Mouse (Mus musculus) spleen, adult 2 months (tissue): ENCODE measurements around the gene Obsl1. TPM values are rescaled to one million over a fixed set of nuclear protein-coding genes. Genes with fewer than 3 reads are reported as not detected.

Experiments used
- DNase-seq, 2 experiments: peaks; one replicate each; pipeline versions ENCODE4 v3.0.0 to v3.0.0-alpha.2; 2012 to 2021; ENCODE audit warnings: low spot score in 2 of 2, low read depth in 1 of 2
- H3K27ac ChIP-seq: fragments of 200-500 bp; 2 replicates; pipeline ENCODE4 v1.5.1; 2012; ENCODE audit warnings: low read length, inconsistent platforms; ENCODE audit not compliant: insufficient read depth
- H3K27me3 ChIP-seq: fragments of 200-500 bp; 2 replicates; pipeline ENCODE4 v1.6.1; 2012; ENCODE audit warnings: mild to moderate bottlenecking, moderate library complexity, low read length, inconsistent platforms; ENCODE audit not compliant: control insufficient read depth, insufficient read depth
- H3K36me3 ChIP-seq: fragments of 200-500 bp; 2 replicates; pipeline ENCODE4 v1.6.1; 2012; ENCODE audit warnings: mild to moderate bottlenecking, low read length, inconsistent platforms; ENCODE audit not compliant: control insufficient read depth, insufficient read depth
- H3K4me1 ChIP-seq: fragments of 200-500 bp; 2 replicates; pipeline ENCODE4 v1.6.1; 2011; ENCODE audit warnings: inconsistent platforms; ENCODE audit not compliant: control insufficient read depth, insufficient read depth, insufficient read length
- H3K4me3 ChIP-seq: fragments of 200-500 bp; 2 replicates; pipeline ENCODE4 v1.5.1; 2011; ENCODE audit warnings: mild to moderate bottlenecking, inconsistent platforms; ENCODE audit not compliant: insufficient read depth, insufficient read length; ENCODE audit errors: extremely low read depth
- CTCF ChIP-seq: fragments of 200-500 bp; IDR thresholded peaks from 2 replicates; pipeline ENCODE4 v1.5.1; 2011; ENCODE audit warnings: mild to moderate bottlenecking, inconsistent platforms; ENCODE audit not compliant: insufficient read depth, insufficient read length, insufficient replicate concordance; ENCODE audit errors: extremely low read depth
- POLR2A ChIP-seq: fragments of 200-500 bp; IDR thresholded peaks from 2 replicates; pipeline ENCODE4 v1.6.1; 2011; ENCODE audit warnings: low read depth, low read length, inconsistent platforms
- WGBS: fragments of 180-500 bp; shearing (Covaris S2); methylation state at CpG from one replicate; pipeline ENCODE4 v1.1.7; 2018; 5-methylcytosine and 5-hydroxymethylcytosine counted together
- polyA plus RNA-seq: library from polyadenylated mRNA; depleted of rRNA; stranded (reverse); fragments of >200 nt; gene quantifications from 2 replicates; pipeline ENCODE4 v1.2.3, GENCODE M21; 2012

Gene Obsl1
- polyA plus RNA-seq, 1 experiment = 7.8 TPM

DNA sequence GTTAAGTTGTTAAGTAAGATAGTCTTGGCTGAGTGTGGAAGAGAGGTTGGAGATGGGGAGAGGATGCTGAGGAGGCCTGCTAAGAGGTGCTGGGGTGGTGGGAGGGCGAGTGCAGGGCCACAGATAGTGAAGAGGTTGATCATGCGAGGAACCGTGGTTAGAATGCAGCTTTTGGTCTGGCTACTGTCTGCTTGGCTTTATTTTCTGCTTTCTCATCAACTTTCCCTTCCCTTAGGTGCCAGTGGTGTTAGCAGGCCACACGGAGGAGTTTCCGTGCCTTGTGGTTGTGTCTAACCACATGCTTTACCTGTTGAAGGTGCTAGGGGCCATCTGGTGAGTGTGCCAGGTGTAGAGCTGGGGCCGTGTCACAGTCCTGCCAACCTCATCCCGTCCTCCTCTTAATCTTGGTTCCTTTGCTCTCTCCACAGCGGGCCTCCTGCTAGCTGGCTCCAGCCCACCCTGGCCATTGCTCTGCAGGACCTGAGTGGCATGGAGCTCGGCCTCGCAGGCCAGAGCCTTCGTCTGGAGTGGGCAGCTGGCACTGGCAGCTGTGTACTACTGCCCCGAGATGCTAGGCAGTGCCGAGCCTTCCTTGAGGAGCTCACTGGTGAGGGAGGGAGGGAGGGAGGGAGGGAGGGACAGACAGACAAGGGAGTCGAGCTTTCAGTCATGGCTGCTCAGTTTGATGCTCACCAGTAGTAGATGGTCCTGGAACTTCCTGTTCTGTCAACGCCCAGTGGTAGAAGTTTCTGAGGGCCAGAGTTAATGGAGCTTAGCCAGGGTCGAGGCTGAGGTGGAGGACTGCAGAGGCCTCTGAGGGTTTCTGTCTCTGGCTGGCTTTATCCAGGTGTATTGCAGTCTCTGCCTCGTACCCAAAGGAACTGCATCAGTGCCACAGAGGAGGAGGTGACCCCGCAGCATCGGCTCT lies 27.3 kb upstream of the Obsl1 start:
- peaks cover 36% of the 10 kb centered on the region for H3K36me3 ChIP-seq
- no peaks in the 10 kb centered on the region for H3K27me3 ChIP-seq
- no peaks in the 10 kb centered on the region for H3K4me1 ChIP-seq
- TF ChIP-seq POLR2A (no peak), CTCF (no peak)
- WGBS = 87% methylated on average over 19 of the region's 19 CpGs
- no peak overlapping the region for H3K4me3 ChIP-seq
- DNase-seq = no peak
- H3K27ac ChIP-seq = no peak overlapping the region

DNA sequence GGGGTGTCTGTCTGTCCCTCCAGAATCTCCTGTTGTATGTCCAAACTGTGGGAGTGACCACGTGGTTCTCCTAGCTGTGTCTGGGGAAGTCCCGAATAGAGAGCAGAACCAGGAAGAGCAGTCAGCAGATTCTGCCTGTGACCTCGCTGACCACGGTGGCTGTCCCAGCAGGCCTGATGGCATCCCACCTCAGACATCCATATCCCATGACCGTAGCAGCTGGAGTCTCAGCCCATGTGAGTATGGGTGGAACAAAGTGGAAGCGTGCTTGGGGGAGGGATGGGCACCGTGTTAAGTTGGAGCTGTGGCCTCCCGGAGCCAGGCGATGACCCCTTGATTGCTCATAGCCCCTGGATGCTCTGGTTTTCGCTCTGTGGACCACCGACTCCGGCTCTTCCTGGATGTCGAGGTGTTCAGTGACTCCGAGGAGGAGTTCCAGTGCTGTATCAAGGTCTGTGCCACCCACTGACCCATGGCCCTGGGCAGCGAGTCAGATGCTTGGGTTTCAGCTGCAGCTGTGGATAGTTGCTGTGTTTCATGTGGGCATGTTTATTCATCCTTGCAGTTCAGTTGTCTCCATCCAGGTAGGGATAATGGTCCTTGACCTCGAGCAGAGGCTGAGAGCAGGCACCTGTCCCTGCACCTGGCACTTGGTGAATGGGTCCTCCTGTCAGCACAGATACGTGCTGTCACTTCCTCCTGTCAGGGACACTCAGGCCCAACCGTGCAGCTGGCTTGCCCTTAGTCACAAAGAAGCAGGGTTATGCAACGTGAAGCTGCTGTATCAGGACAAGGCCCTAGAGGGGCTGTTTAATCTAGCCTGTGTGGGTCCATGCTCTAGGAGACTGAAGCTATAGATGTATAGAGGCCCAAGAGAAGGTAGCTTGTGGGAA lies 26.3 kb upstream of the Obsl1 start:
- H3K4me1 ChIP-seq = no peaks in the 10 kb centered on the region
- H3K27ac ChIP-seq = no peak overlapping the region
- H3K27me3 ChIP-seq = no peaks in the 10 kb centered on the region
- no peak for DNase-seq
- 87% methylated on average over 19 of the region's 19 CpGs for WGBS
- no peak overlapping the region for H3K4me3 ChIP-seq
- no peak for TF ChIP-seq CTCF
- TF ChIP-seq POLR2A = no peak
- H3K36me3 ChIP-seq = peaks cover 36% of the 10 kb centered on the region

DNA sequence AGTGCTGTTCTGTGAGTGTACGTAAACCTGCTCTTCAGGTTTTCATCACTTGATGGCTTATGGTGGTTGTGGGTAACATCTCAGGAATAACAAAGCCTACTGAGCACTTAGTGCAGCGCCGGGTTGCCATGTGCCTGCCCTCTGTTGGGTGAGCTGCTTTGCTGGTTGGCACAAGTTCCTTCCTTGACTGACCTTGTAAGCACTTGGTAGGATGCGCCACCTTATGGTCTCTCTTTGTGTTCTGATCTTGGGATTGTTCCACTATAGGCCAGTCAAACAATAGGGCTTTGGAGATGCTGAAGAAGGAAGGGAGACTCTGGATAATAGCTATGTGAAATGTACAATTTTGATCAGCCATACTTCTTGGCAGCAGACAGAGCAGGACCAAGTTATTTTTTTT lies 24.3 kb upstream of the Obsl1 start:
- no peak overlapping the region for H3K4me3 ChIP-seq
- WGBS = 85% methylated on average over 4 of the region's 4 CpGs
- peaks cover 37% of the 10 kb centered on the region for H3K36me3 ChIP-seq
- H3K27me3 ChIP-seq = no peaks in the 10 kb centered on the region
- TF ChIP-seq CTCF (no peak), POLR2A (no peak)
- DNase-seq = no peak
- no peaks in the 10 kb centered on the region for H3K4me1 ChIP-seq
- H3K27ac ChIP-seq = no peak overlapping the region

- H3K27ac ChIP-seq = peak overlapping the region; percentile 45
- 52% methylated on average over 7 of the region's 7 CpGs for WGBS
- H3K4me1 ChIP-seq = peaks cover 3% of the 10 kb centered on the region; the same call in 1 of the 2 replicates
- DNase-seq = peak; percentile 71 to 86
- no peak overlapping the region for H3K4me3 ChIP-seq
- no peak for TF ChIP-seq CTCF
- no peak for TF ChIP-seq POLR2A
- H3K27me3 ChIP-seq = no peaks in the 10 kb centered on the region
- peaks cover 12% of the 10 kb centered on the region for H3K36me3 ChIP-seq
Measured at GRCm38 (mm10) chr1:75524679-75525078, 18.4 kb upstream of the Obsl1 start.

DNA sequence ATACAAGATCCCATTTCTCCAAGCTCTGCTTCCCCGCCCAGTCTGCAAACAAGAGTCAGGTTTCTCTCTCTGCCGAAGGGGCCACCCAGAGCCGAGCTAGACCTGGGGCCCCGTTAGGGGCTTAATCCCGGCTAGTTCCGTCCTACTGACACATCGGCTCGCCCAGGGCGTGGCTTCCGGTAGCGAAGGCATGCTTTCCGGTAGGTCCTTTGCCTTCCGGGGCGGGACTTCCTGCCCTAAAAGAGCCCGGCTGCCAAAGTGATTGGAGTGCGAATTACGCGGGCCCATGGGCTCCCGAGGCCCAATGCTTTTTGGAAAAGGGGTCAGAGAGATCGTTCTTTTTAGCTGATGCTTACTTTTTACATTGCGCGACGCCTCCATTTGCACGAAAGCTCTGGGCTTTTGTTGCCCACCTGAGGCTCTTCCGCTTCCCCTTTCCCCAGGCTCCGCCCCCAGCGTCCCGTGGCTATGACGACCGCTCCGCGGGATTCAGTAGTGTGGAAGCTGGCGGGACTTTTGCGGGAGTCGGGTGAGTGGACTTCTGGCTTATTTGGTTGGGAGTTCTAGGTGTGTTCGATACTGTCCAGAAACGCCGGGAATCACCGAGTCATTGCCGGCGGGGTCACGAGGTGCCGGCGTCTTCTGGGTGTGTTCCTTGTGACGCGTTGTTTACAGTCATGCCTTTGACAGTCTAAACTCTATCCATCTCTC lies 15.2 kb upstream of the Obsl1 start, which contains the start of gene Stk11ip:
Stk11ip (plus strand) TSS at position 209 of the 711 bp plus-strand sequence.
- WGBS = under 1% methylated on average over 46 of the region's 46 CpGs
- peak within 1 kb of the TSS; percentile 92 for H3K27ac ChIP-seq
- DNase-seq = peak; percentile 89
- H3K36me3 ChIP-seq = peaks cover 3% of the 10 kb centered on the region; the same call in 1 of the 2 replicates
- H3K27me3 ChIP-seq = no peaks in the 10 kb centered on the region
- TF ChIP-seq CTCF (no peak), POLR2A (peak; percentile 75)
- H3K4me3 ChIP-seq = peak within 1 kb of the TSS; percentile 72
- H3K4me1 ChIP-seq = peaks cover 3% of the 10 kb centered on the region; the same call in 1 of the 2 replicates

DNA sequence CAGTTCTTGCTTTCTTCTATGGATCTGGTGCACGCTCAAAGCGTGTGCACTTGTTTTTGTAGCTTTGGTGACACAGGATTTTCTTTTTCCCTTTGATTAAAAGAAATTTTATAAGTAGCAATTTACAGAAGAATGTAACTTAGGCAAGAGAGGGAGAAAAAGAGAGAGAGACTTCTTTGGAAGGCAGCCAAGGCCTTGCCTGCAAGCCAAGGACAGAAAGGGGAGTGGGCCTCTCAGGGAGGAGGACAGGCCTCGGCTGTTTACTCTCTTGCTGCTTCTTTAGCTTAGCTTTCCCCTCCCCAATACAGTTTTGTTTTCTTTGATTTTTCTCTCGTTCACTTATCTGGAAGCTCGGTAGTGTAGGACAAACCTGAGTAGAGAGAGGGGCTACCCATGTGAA lies 13.3 kb upstream of the Obsl1 start:
- Histone ChIP-seq H3K4me1 (peaks cover 3% of the 10 kb centered on the region; the same call in 1 of the 2 replicates), H3K4me3 (no peak overlapping the region), H3K36me3 (no peaks in the 10 kb centered on the region), H3K27me3 (no peaks in the 10 kb centered on the region), H3K27ac (no peak overlapping the region)
- 90% methylated on average over 5 of the region's 5 CpGs for WGBS
- DNase-seq = no peak
- TF ChIP-seq CTCF (no peak), POLR2A (no peak)
